Mouse (Mus musculus): ENCODE measurements at regions not wholly inside any gene's neighbourhood (a gene's known extent, or its start where the extent isn't known, plus 50 kb on each side); places are given as distances from the start of the nearest gene placed in this dataset.

GRCm38 (mm10) chr5:91818800-91819199 lies 144.1 kb downstream of the Rchy1 start:
- Histone ChIP-seq H3K4me3 (ENCODE audit: low read depth, low read length) (no peak overlapping the region), H3K9me3 (ENCODE audit: low read length) (no peaks in the 10 kb centered on the region), H3K4me1 (ENCODE audit: insufficient read depth, low read depth, low read length) (no peaks in the 10 kb centered on the region), H3K36me3 (ENCODE audit: insufficient read depth, low read length) (no peaks in the 10 kb centered on the region), H3K27me3 (replicated peaks; ENCODE audit: insufficient read depth, low read length) (no peaks in the 10 kb centered on the region), H3K27ac (ENCODE audit: low read length) (no peak overlapping the region), H3K4me2 (replicated peaks; ENCODE audit: low read depth, low read length) (no peak overlapping the region), H3K9ac (replicated peaks; ENCODE audit: low read depth) (no peak overlapping the region)
- DNase-seq (ENCODE audit: low spot score): no peak
- TF ChIP-seq EP300 (IDR thresholded peaks at IDR 0.05) (no peak), CTCF (IDR thresholded peaks at IDR 0.05) (no peak)
- no peak for ATAC-seq
- 76% methylated on average over 12 of the region's 12 CpGs for WGBS

GRCm38 (mm10) chr5:91818195-91818594 lies 144.7 kb downstream of the Rchy1 start:
- Histone ChIP-seq H3K9ac (replicated peaks; ENCODE audit: low read depth) (no peak overlapping the region), H3K27me3 (replicated peaks; ENCODE audit: insufficient read depth, low read length) (no peaks in the 10 kb centered on the region), H3K4me1 (ENCODE audit: insufficient read depth, low read depth, low read length) (no peaks in the 10 kb centered on the region), H3K9me3 (ENCODE audit: low read length) (no peaks in the 10 kb centered on the region), H3K4me3 (ENCODE audit: low read depth, low read length) (no peak overlapping the region), H3K4me2 (replicated peaks; ENCODE audit: low read depth, low read length) (no peak overlapping the region), H3K36me3 (ENCODE audit: insufficient read depth, low read length) (no peaks in the 10 kb centered on the region), H3K27ac (ENCODE audit: low read length) (no peak overlapping the region)
- 74% methylated on average over 11 of the region's 11 CpGs for WGBS
- TF ChIP-seq CTCF (IDR thresholded peaks at IDR 0.05) (no peak), EP300 (IDR thresholded peaks at IDR 0.05) (no peak)
- DNase-seq (ENCODE audit: low spot score) (no peak), ATAC-seq (no peak)

GRCm38 (mm10) chr5:91816376-91816950 lies 146.4 kb downstream of the Rchy1 start:
- WGBS: 48% methylated on average over 3 of the region's 3 CpGs
- H3K27me3 ChIP-seq (replicated peaks; ENCODE audit: insufficient read depth, low read length): no peaks in the 10 kb centered on the region
- no peaks in the 10 kb centered on the region for H3K36me3 ChIP-seq (ENCODE audit: insufficient read depth, low read length)
- H3K9me3 ChIP-seq (ENCODE audit: low read length): no peaks in the 10 kb centered on the region
- no peak overlapping the region for H3K27ac ChIP-seq (ENCODE audit: low read length)
- TF ChIP-seq CTCF (IDR thresholded peaks at IDR 0.05) (no peak), EP300 (IDR thresholded peaks at IDR 0.05) (no peak)
- no peak overlapping the region for H3K4me3 ChIP-seq (ENCODE audit: low read depth, low read length)
- ATAC-seq: no peak
- H3K4me2 ChIP-seq (replicated peaks; ENCODE audit: low read depth, low read length): no peak overlapping the region
- no peak overlapping the region for H3K9ac ChIP-seq (replicated peaks; ENCODE audit: low read depth)
- no peaks in the 10 kb centered on the region for H3K4me1 ChIP-seq (ENCODE audit: insufficient read depth, low read depth, low read length)
- DNase-seq (ENCODE audit: low spot score): no peak

- ATAC-seq (no peak), DNase-seq (ENCODE audit: low spot score) (no peak)
- no peaks in the 10 kb centered on the region for H3K4me1 ChIP-seq (ENCODE audit: insufficient read depth, low read depth, low read length)
- no peaks in the 10 kb centered on the region for H3K36me3 ChIP-seq (ENCODE audit: insufficient read depth, low read length)
- 69% methylated on average over 6 of the region's 6 CpGs for WGBS
- H3K9me3 ChIP-seq (ENCODE audit: low read length): no peaks in the 10 kb centered on the region
- H3K4me2 ChIP-seq (replicated peaks; ENCODE audit: low read depth, low read length): no peak overlapping the region
- H3K27ac ChIP-seq (ENCODE audit: low read length): no peak overlapping the region
- H3K27me3 ChIP-seq (replicated peaks; ENCODE audit: insufficient read depth, low read length): no peaks in the 10 kb centered on the region
- no peak overlapping the region for H3K9ac ChIP-seq (replicated peaks; ENCODE audit: low read depth)
- TF ChIP-seq EP300 (IDR thresholded peaks at IDR 0.05) (no peak), CTCF (IDR thresholded peaks at IDR 0.05) (no peak)
- no peak overlapping the region for H3K4me3 ChIP-seq (ENCODE audit: low read depth, low read length)
Measured at GRCm38 (mm10) chr5:91814956-91815355, 147.9 kb downstream of the Rchy1 start.

GRCm38 (mm10) chr5:91814417-91814762 lies 148.5 kb downstream of the Rchy1 start:
- Histone ChIP-seq H3K4me3 (ENCODE audit: low read depth, low read length) (no peak overlapping the region), H3K27ac (ENCODE audit: low read length) (no peak overlapping the region), H3K9me3 (ENCODE audit: low read length) (no peaks in the 10 kb centered on the region), H3K36me3 (ENCODE audit: insufficient read depth, low read length) (no peaks in the 10 kb centered on the region), H3K4me1 (ENCODE audit: insufficient read depth, low read depth, low read length) (no peaks in the 10 kb centered on the region), H3K4me2 (replicated peaks; ENCODE audit: low read depth, low read length) (no peak overlapping the region), H3K9ac (replicated peaks; ENCODE audit: low read depth) (no peak overlapping the region), H3K27me3 (replicated peaks; ENCODE audit: insufficient read depth, low read length) (no peaks in the 10 kb centered on the region)
- 65% methylated on average over 4 of the region's 4 CpGs for WGBS
- ATAC-seq (no peak), DNase-seq (ENCODE audit: low spot score) (no peak)
- TF ChIP-seq CTCF (IDR thresholded peaks at IDR 0.05) (no peak), EP300 (IDR thresholded peaks at IDR 0.05) (no peak)

- no peak for ATAC-seq
- WGBS: 62% methylated on average over 5 of the region's 5 CpGs
- no peak for DNase-seq (ENCODE audit: low spot score)
Measured at GRCm38 (mm10) chr5:91813547-91814416, 149.1 kb downstream of the Rchy1 start.

More at GRCm38 (mm10) chr5:91813547-91814416, 149.1 kb downstream of the Rchy1 start:
- TF ChIP-seq EP300 (IDR thresholded peaks at IDR 0.05): no peak
- no peak for TF ChIP-seq CTCF (IDR thresholded peaks at IDR 0.05)
- no peak overlapping the region for H3K4me3 ChIP-seq (ENCODE audit: low read depth, low read length)
- H3K4me2 ChIP-seq (replicated peaks; ENCODE audit: low read depth, low read length): no peak overlapping the region
- H3K9me3 ChIP-seq (ENCODE audit: low read length): no peaks in the 10 kb centered on the region
- no peaks in the 10 kb centered on the region for H3K36me3 ChIP-seq (ENCODE audit: insufficient read depth, low read length)
- no peaks in the 10 kb centered on the region for H3K27me3 ChIP-seq (replicated peaks; ENCODE audit: insufficient read depth, low read length)
- no peak overlapping the region for H3K9ac ChIP-seq (replicated peaks; ENCODE audit: low read depth)
- H3K4me1 ChIP-seq (ENCODE audit: insufficient read depth, low read depth, low read length): no peaks in the 10 kb centered on the region
- no peak overlapping the region for H3K27ac ChIP-seq (ENCODE audit: low read length)

Measured in lung, postnatal 0 days (tissue).